Mouse (Mus musculus): Measurements from ENCODE around the gene Tmem145. TPM values are rescaled to one million over a fixed set of nuclear protein-coding genes. Genes with fewer than 3 reads are reported as not detected.

Gene Tmem145
- polyA plus RNA-seq, 1 experiment, result not detected

GRCm38 (mm10) chr7:25284766-25285165 lies 21.1 kb upstream of the Tmem145 start:
- no peak overlapping the region for H3K27ac ChIP-seq (ENCODE audit: control insufficient read depth, insufficient read depth, low read depth, low read length, poor library complexity)

GRCm38 (mm10) chr7:25285511-25286238 lies 20.2 kb upstream of the Tmem145 start:
- no peak for TF ChIP-seq POLR2A (IDR thresholded peaks at IDR 0.05; ENCODE audit: borderline replicate concordance, control insufficient read depth, low read depth, low read length)
- no peak for TF ChIP-seq CTCF (IDR thresholded peaks at IDR 0.05; ENCODE audit: control insufficient read depth, insufficient read depth, low read length)
- Histone ChIP-seq H3K27ac (ENCODE audit: control insufficient read depth, insufficient read depth, low read depth, low read length, poor library complexity) (no peak overlapping the region), H3K4me1 (ENCODE audit: control insufficient read depth, insufficient read depth, low read length) (peaks cover 8% of the 10 kb centered on the region), H3K4me3 (replicated peaks; ENCODE audit: control insufficient read depth, low read depth, low read length) (no peak overlapping the region)
- WGBS, result 93% methylated on average over 20 of the region's 20 CpGs

More at GRCm38 (mm10) chr7:25284766-25285165, 21.1 kb upstream of the Tmem145 start:
- no peak overlapping the region for H3K4me3 ChIP-seq (replicated peaks; ENCODE audit: control insufficient read depth, low read depth, low read length)
- H3K4me1 ChIP-seq (ENCODE audit: control insufficient read depth, insufficient read depth, low read length), result peaks cover 13% of the 10 kb centered on the region
- WGBS, result 67% methylated on average over 5 of the region's 5 CpGs
- no peak for TF ChIP-seq POLR2A (IDR thresholded peaks at IDR 0.05; ENCODE audit: borderline replicate concordance, control insufficient read depth, low read depth, low read length)
- no peak for TF ChIP-seq CTCF (IDR thresholded peaks at IDR 0.05; ENCODE audit: control insufficient read depth, insufficient read depth, low read length)

DNA sequence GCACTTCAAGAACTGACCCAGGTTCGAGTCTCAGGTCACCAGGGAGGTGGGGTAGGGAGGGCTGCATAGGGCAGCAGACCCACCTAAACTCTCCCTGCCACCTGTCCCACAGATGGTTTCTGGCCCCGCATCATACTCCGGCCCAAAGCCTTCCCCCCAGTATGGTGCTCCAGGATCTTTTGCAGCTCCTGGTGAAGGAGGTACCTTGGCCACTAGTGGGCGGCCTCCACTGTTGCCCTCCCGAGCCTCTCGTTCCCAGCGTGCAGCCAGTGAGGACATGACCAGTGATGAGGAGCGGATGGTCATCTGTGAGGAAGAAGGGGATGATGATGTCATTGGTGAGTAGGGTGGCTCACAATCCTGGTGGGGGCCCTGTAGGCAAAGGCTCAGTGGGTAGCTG lies 18.9 kb upstream of the Tmem145 start:
- no peak overlapping the region for H3K27ac ChIP-seq (ENCODE audit: control insufficient read depth, insufficient read depth, low read depth, low read length, poor library complexity)
- no peak overlapping the region for H3K4me3 ChIP-seq (replicated peaks; ENCODE audit: control insufficient read depth, low read depth, low read length)
- H3K4me1 ChIP-seq (ENCODE audit: control insufficient read depth, insufficient read depth, low read length), result peaks cover 3% of the 10 kb centered on the region; the same call in 1 of the 2 replicates
- TF ChIP-seq POLR2A (IDR thresholded peaks at IDR 0.05; ENCODE audit: borderline replicate concordance, control insufficient read depth, low read depth, low read length) (no peak), CTCF (IDR thresholded peaks at IDR 0.05; ENCODE audit: control insufficient read depth, insufficient read depth, low read length) (no peak)
- WGBS, result 87% methylated on average over 8 of the region's 8 CpGs

- no peak overlapping the region for H3K27ac ChIP-seq (ENCODE audit: control insufficient read depth, insufficient read depth, low read depth, low read length, poor library complexity)
- 95% methylated on average over 12 of the region's 12 CpGs for WGBS
- no peak overlapping the region for H3K4me3 ChIP-seq (replicated peaks; ENCODE audit: control insufficient read depth, low read depth, low read length)
- H3K4me1 ChIP-seq (ENCODE audit: control insufficient read depth, insufficient read depth, low read length), result peaks cover 3% of the 10 kb centered on the region; the same call in 1 of the 2 replicates
- TF ChIP-seq CTCF (IDR thresholded peaks at IDR 0.05; ENCODE audit: control insufficient read depth, insufficient read depth, low read length), result no peak
- TF ChIP-seq POLR2A (IDR thresholded peaks at IDR 0.05; ENCODE audit: borderline replicate concordance, control insufficient read depth, low read depth, low read length), result no peak
These were observed 17.9 kb upstream of the Tmem145 start for GRCm38 (mm10) chr7:25288011-25288410.

GRCm38 (mm10) chr7:25288721-25289120 lies 17.2 kb upstream of the Tmem145 start:
- peaks cover 3% of the 10 kb centered on the region; the same call in 1 of the 2 replicates for H3K4me1 ChIP-seq (ENCODE audit: control insufficient read depth, insufficient read depth, low read length)
- no peak overlapping the region for H3K27ac ChIP-seq (ENCODE audit: control insufficient read depth, insufficient read depth, low read depth, low read length, poor library complexity)
- 88% methylated on average over 3 of the region's 3 CpGs for WGBS
- no peak overlapping the region for H3K4me3 ChIP-seq (replicated peaks; ENCODE audit: control insufficient read depth, low read depth, low read length)
- TF ChIP-seq CTCF (IDR thresholded peaks at IDR 0.05; ENCODE audit: control insufficient read depth, insufficient read depth, low read length) (no peak), POLR2A (IDR thresholded peaks at IDR 0.05; ENCODE audit: borderline replicate concordance, control insufficient read depth, low read depth, low read length) (no peak)

- 98% methylated on average over 3 of the region's 3 CpGs for WGBS
- TF ChIP-seq CTCF (IDR thresholded peaks at IDR 0.05; ENCODE audit: control insufficient read depth, insufficient read depth, low read length), result no peak
- TF ChIP-seq POLR2A (IDR thresholded peaks at IDR 0.05; ENCODE audit: borderline replicate concordance, control insufficient read depth, low read depth, low read length), result no peak
- no peak overlapping the region for H3K4me3 ChIP-seq (replicated peaks; ENCODE audit: control insufficient read depth, low read depth, low read length)
- H3K27ac ChIP-seq (ENCODE audit: control insufficient read depth, insufficient read depth, low read depth, low read length, poor library complexity), result no peak overlapping the region
- no peaks in the 10 kb centered on the region; the same call in 1 of the 2 replicates for H3K4me1 ChIP-seq (ENCODE audit: control insufficient read depth, insufficient read depth, low read length)
These were observed 16.0 kb upstream of the Tmem145 start for GRCm38 (mm10) chr7:25289925-25290324.

DNA sequence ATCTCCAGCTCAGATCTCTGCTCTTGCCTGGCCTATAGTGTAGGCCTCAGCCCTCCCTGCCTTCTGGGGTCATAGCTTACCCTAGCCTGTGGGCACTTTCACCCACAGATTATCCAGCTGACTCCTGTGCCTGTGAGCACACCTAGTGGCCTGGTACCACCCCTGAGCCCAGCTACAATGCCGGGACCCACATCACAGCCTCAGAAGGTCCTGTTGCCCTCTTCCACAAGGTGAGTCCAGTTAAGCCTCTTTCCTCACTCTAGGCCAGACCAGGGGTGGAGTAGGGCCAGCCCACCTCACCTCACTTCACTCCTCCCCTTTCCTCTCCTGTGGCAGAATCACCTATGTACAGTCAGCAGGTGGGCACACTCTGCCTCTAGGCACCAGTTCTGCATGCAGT lies 15.4 kb upstream of the Tmem145 start:
- Histone ChIP-seq H3K4me1 (ENCODE audit: control insufficient read depth, insufficient read depth, low read length) (no peaks in the 10 kb centered on the region; the same call in 1 of the 2 replicates), H3K27ac (ENCODE audit: control insufficient read depth, insufficient read depth, low read depth, low read length, poor library complexity) (no peak overlapping the region), H3K4me3 (replicated peaks; ENCODE audit: control insufficient read depth, low read depth, low read length) (no peak overlapping the region)
- TF ChIP-seq POLR2A (IDR thresholded peaks at IDR 0.05; ENCODE audit: borderline replicate concordance, control insufficient read depth, low read depth, low read length), result no peak
- TF ChIP-seq CTCF (IDR thresholded peaks at IDR 0.05; ENCODE audit: control insufficient read depth, insufficient read depth, low read length), result no peak
- 96% methylated on average over 1 of the region's 1 CpGs for WGBS

GRCm38 (mm10) chr7:25290911-25291310 lies 15.0 kb upstream of the Tmem145 start:
- H3K4me3 ChIP-seq (replicated peaks; ENCODE audit: control insufficient read depth, low read depth, low read length), result no peak overlapping the region
- H3K27ac ChIP-seq (ENCODE audit: control insufficient read depth, insufficient read depth, low read depth, low read length, poor library complexity), result no peak overlapping the region
- TF ChIP-seq CTCF (IDR thresholded peaks at IDR 0.05; ENCODE audit: control insufficient read depth, insufficient read depth, low read length) (no peak), POLR2A (IDR thresholded peaks at IDR 0.05; ENCODE audit: borderline replicate concordance, control insufficient read depth, low read depth, low read length) (0 out of 2 replicates have a peak, but pooled peaks have one; percentile 19)
- 73% methylated on average over 2 of the region's 2 CpGs for WGBS
- H3K4me1 ChIP-seq (ENCODE audit: control insufficient read depth, insufficient read depth, low read length), result peaks cover under 1% of the 10 kb centered on the region; the same call in 1 of the 2 replicates
